Mouse (Mus musculus) heart, postnatal 4 days (tissue): ENCODE results near the gene Hivep1. TPM values are rescaled to one million over a fixed set of nuclear protein-coding genes. Genes with fewer than 3 reads are reported as not detected.

Experiments used
- DNase-seq: peaks from one replicate; pipeline ENCODE4 v3.0.0; 2021
- total RNA-seq, 2 experiments: library from RNA; stranded (reverse); gene quantifications; 2 replicates each; pipeline ENCODE4 v1.2.3; 2021

Gene Hivep1
- total RNA-seq, 2 experiments from 2014 or later: 33.1 to 33.5 TPM

DNA sequence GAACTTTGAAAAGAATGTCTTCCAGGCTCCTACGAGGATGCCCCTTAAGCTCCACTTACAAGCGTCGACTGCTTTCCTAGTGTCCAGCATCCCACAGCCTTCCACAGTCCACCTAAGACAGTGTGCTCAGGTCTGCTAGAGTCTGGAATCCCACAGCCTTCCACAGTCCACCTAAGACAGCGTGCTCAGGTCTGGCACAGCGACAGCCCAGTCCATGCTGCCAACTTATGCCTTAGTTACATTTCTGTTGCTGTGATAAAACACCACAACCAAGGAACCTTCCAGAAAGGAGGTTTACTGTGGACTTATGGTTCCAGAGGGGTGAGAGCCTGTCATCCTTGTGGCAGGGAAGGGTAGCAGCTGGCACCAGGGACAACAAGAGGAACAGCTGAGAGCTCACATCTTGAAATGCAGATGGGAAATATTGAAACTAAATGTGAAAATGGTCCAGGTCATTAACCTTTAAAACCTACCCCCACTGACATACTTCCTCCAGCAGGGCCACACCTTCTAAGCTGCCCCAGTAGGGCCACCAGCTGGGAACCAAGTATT lies 25.0 kb downstream of the Hivep1 start:
- DNase-seq: no peak

GRCm38 (mm10) chr13:42077629-42078028 lies 25.8 kb downstream of the Hivep1 start:
- no peak for DNase-seq

GRCm38 (mm10) chr13:42080131-42080916 lies 28.5 kb downstream of the Hivep1 start:
- no peak for DNase-seq

- no peak for DNase-seq
These were observed 36.5 kb downstream of the Hivep1 start for GRCm38 (mm10) chr13:42088339-42088738.

DNA sequence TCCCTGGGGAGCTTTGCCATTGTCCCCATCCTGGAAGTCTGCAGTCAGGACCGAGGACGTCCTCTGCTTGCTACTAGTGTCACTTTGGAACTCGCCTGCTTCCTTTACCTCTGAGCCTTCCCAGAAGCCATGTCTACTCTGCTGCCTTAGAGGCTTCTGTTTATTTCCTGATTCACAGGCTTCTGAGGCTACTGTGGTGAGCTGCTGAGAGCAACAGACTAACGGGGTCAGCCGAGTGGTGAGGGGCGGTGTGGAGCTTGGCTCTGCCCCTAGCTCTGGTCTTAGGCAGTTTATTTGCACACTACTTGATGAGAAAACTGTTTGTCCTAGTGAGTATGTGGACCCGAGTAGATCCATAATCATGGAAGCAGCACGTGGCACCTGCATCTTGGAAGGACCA lies 37.2 kb downstream of the Hivep1 start:
- no peak for DNase-seq

- no peak for DNase-seq
These were observed 38.9 kb downstream of the Hivep1 start for GRCm38 (mm10) chr13:42090751-42091150.

- DNase-seq: no peak
These were observed 40.7 kb downstream of the Hivep1 start for GRCm38 (mm10) chr13:42092392-42093139.

GRCm38 (mm10) chr13:42093268-42094042 lies 41.6 kb downstream of the Hivep1 start:
- no peak for DNase-seq

DNA sequence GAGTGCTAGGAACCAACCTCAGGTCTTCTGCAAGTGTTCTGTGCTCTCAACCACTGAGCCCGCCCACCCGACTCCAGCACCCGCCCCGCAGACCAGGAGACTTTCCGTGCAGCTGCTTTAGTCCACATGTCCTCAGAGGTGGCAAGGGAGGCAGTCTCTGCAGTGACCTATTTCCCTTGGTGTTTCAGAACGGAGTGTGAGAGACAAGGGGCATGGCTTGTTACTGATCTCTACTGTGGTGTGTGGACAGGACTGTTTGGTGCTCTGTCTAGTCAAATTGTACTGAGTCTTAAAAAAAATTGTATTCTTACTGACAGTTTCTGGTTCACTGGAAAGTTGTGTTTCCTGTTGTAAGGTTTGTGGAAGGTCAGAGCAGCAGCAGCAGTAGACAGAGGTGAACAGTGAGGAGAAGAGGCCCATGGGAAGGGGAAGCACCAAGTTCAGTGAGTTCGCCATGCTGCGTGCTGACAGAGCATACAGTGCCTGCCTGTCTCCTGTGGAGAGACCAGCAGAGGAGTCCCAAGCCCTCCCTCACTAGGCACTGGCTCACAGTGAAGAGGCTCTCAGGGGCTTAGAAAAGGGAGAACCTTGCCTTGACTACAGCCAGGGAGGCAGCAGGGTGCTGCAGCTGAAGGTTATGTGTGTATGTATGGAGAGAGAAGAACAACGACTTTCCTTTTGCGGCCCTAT lies 44.1 kb downstream of the Hivep1 start:
- DNase-seq: no peak

DNA sequence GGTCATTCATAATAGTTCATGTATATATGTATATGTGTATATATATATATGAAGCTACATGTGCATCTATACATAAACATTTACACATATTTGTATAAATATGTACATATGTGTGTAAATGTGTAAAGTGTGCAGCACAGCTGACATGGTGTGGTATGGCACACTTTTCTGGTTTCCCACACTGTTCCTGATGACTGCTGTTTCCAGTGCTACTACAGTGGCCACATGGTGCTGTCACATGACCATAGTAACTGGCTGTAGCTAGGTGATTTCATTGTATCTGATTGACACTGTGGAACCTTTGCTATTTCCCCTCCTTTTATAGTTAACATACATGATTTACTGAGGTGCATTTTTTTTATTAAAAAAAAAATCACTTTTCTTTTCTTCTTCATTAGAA lies 45.3 kb downstream of the Hivep1 start:
- DNase-seq: no peak

GRCm38 (mm10) chr13:42098522-42098921 lies 46.7 kb downstream of the Hivep1 start:
- DNase-seq: no peak

- DNase-seq: no peak
These were observed 47.7 kb downstream of the Hivep1 start for GRCm38 (mm10) chr13:42099523-42099922.

DNA sequence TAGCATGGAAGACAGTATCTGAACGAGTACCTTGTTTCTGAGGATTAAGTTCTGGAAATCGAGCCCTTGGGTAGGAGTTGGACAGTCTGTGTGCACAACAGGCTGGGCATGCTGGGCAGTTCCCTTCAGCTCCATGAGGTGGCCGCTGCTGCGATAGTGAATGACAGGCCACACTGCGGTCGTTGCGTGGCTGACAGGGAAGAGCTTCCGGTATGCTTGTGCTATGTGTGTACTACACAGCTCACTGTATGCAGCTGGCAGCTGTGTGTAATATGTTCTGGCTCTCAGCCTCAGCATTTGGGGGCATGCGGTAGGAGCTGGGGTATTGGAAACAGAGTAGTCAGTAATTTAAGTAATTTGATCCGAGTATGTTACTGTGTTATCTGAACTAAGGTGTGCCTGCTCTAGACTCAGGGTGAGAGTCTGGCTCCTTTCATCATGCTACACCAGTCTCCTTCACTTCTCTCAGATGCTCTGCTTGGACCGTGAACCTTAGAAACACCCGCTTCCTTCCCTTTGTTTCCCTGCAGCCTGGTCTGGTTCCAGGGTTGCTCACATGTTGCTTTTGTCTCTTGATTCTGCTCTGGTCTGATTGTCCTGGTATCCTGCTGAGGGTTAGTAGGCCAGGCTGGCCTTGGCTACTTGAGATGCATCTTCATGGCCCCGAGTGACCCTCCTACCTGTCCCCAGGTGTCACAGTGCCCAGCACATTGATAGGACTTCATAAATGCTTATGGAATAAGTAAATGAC lies 49.8 kb downstream of the Hivep1 start:
- DNase-seq: peak; percentile 58

GRCm38 (mm10) chr13:42102980-42103379 lies 51.2 kb downstream of the Hivep1 start:
- DNase-seq: peak; percentile 67

DNA sequence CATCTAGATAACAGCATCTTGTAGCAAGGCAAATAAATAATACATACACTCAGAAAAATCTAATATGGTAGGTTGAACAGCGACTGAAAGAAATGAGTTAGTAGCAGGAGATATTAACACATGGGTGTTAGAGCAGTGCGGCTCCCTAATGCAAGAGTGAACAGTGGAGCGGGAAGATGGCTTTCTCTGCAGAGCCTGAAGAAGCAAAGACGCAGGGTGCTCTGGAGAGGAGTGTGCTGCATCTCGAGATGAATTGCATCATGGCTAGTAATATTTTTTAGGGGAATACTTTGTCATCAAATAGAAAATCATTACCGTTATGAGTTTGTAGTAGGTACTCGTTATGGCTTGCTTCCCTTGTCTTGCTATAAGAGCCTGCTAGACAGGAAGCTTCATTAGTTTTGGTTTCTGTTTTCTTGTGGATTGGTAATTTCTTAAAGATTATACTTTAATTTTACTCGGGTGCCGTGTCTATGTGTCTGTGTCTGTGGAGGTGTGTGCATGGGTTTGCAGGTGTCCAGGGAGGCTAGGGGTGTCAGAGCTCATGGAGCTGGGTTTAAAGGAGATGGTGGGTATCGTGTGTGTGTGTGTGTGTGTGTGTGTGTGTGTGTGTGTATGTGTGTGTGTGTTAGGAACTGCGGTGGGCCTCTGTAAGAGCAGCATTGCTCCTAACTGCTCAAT lies 51.8 kb downstream of the Hivep1 start:
- DNase-seq: no peak

- DNase-seq: no peak
These were observed 52.5 kb downstream of the Hivep1 start for GRCm38 (mm10) chr13:42104371-42104770.

DNA sequence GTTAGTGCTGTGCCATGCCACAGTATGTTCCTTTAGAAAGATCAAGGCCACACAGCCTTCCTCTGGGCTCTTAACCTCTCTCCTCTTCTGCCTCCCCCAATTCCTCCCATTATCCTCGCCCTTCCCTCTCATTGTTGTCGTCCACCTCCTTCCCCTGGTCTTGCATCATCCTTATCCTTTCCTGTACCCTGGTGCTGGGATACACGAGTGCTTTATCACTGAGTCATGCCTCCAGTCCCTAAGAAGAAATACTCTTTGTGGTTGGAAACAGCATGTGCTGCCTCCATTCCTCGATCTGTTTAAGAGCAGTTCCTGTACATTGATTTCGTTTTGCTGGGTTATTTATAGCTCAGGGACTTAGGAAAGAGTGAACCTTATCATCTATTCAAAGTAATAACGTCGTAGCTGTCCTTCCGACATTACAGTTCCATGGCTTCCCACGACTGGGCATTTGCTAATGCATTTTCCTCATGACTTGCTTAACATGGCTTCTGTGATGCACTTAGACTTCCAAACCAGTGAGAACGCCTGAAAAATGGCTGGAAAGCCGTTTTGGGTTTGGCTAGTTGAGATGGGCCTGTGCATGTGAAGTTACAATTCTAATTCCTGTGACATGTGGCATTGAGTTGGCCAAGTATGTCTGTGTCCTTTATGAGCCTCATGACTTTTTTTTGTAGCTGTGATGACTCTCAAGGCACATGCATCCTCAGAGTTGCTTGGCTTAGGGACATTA lies 56.8 kb downstream of the Hivep1 start:
- no peak for DNase-seq

GRCm38 (mm10) chr13:42110416-42110815 lies 58.6 kb downstream of the Hivep1 start:
- no peak for DNase-seq

GRCm38 (mm10) chr13:42112071-42112470 lies 60.2 kb downstream of the Hivep1 start:
- no peak for DNase-seq

GRCm38 (mm10) chr13:42112748-42113147 lies 60.9 kb downstream of the Hivep1 start:
- no peak for DNase-seq
